Mouse (Mus musculus) heart, embryonic 16.5 days (tissue): ENCODE measurements around the gene Dact3. TPM values are rescaled to one million over a fixed set of nuclear protein-coding genes. Genes with fewer than 3 reads are reported as not detected.
A peak's percentile ranks its signal among the peaks of the same experiment; 100 is the strongest.

ENCODE experiments used
- ATAC-seq: fragments of 200-750 bp; cut with Nextera tagmentation; replicated peaks from 2 replicates; pipeline ENCODE4 v1.8.0; 2017; ENCODE audit warnings: moderate number of reproducible peaks; ENCODE audit not compliant: insufficient read depth, low FRiP score; ENCODE audit errors: extremely low read depth
- H3K27ac ChIP-seq: fragments of 300-500 bp; sonication (generic); 2 replicates; pipeline ENCODE4 v1.5.1; 2014; ENCODE audit warnings: mild to moderate bottlenecking, low read length, control low read depth, moderate library complexity
- H3K27me3 ChIP-seq: fragments of 300-500 bp; sonication (generic); 2 replicates; pipeline ENCODE4 v1.6.1; 2014; ENCODE audit warnings: low read length, mixed read lengths; ENCODE audit not compliant: control insufficient read depth, insufficient read depth
- H3K36me3 ChIP-seq: fragments of 300-500 bp; sonication (generic); 2 replicates; pipeline ENCODE4 v1.6.1; 2014; ENCODE audit not compliant: control insufficient read depth, insufficient read depth
- H3K4me1 ChIP-seq: fragments of 300-500 bp; sonication (generic); 2 replicates; pipeline ENCODE4 v1.6.1; 2014; ENCODE audit warnings: low read length, mixed read lengths; ENCODE audit not compliant: control insufficient read depth, insufficient read depth
- H3K4me2 ChIP-seq: fragments of 300-500 bp; sonication (generic); 2 replicates; pipeline ENCODE4 v1.6.1; 2014; ENCODE audit warnings: low read depth, mild to moderate bottlenecking, control low read depth, low read length
- H3K4me3 ChIP-seq: fragments of 300-500 bp; sonication (generic); 2 replicates; pipeline ENCODE4 v1.5.1; 2014; ENCODE audit warnings: mild to moderate bottlenecking, control low read depth, low read length
- H3K9ac ChIP-seq: fragments of 300-500 bp; sonication (generic); 2 replicates; pipeline ENCODE4 v1.6.1; 2014; ENCODE audit warnings: low read length, control low read depth
- H3K9me3 ChIP-seq: fragments of 300-500 bp; sonication (generic); replicated peaks from 2 replicates; pipeline ENCODE4 v1.6.1; 2016; ENCODE audit warnings: low read length; ENCODE audit not compliant: control insufficient read depth
- WGBS: fragments of 180-500 bp; shearing (Covaris S2); extraction: QIAGEN DNeasy Blood & Tissue Kit; methylation state at CpG from one replicate; pipeline ENCODE4 v1.1.7; 2014; 5-methylcytosine and 5-hydroxymethylcytosine counted together
- polyA plus RNA-seq: library from polyadenylated mRNA; unstranded; fragments of >200 nt; fragmentation: Nextera tagmentation; extraction: Ambion mirVana; gene quantifications from 2 replicates; pipeline ENCODE4 v1.2.1, GENCODE M21; 2015

Dact3 gene
- polyA plus RNA-seq, 1 experiment from 2014 or later: 2.8 TPM

DNA sequence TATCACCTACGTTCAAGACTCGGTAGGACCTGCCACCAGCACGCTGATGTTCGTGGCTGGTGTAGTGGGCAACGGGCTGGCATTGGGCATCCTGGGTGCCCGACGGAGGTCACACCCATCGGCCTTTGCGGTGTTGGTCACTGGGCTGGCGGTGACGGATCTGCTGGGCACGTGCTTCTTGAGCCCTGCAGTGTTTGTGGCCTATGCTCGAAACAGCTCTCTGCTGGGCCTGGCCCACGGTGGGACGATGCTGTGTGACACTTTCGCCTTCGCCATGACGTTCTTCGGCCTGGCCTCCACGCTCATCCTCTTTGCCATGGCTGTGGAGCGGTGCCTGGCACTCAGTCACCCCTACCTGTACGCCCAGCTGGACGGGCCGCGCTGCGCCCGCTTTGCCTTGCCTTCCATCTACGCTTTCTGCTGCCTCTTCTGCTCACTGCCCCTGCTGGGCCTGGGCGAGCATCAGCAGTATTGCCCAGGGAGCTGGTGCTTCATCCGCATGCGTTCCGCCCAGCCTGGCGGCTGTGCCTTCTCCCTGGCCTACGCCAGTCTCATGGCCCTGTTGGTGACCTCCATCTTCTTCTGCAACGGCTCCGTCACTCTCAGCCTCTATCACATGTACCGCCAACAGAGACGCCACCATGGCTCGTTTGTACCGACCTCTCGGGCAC lies 31.9 kb downstream of the Dact3 start:
- peaks cover 25% of the 10 kb centered on the region for H3K27me3 ChIP-seq
- H3K4me2 ChIP-seq: no peak overlapping the region; the same call in 1 of the 2 replicates
- WGBS: 87% methylated on average over 41 of the region's 41 CpGs
- no peak overlapping the region for H3K4me3 ChIP-seq
- no peak overlapping the region for H3K27ac ChIP-seq
- no peaks in the 10 kb centered on the region for H3K9me3 ChIP-seq
- peaks cover 45% of the 10 kb centered on the region for H3K4me1 ChIP-seq
- no peaks in the 10 kb centered on the region for H3K36me3 ChIP-seq
- ATAC-seq: no peak
- H3K9ac ChIP-seq: peak overlapping the region; percentile 20; the same call in 1 of the 2 replicates

GRCm38 (mm10) chr7:16907842-16908241 lies 32.7 kb downstream of the Dact3 start:
- 0 out of 2 replicates have a peak, but pooled peaks have one; percentile 29 for ATAC-seq
- Histone ChIP-seq H3K9ac (0 out of 2 replicates have a peak overlapping the region, but pooled peaks have one; percentile 10), H3K27ac (no peak overlapping the region), H3K4me3 (peak overlapping the region; percentile 15; the same call in 1 of the 2 replicates), H3K4me2 (peak overlapping the region; percentile 34; the same call in 1 of the 2 replicates), H3K36me3 (no peaks in the 10 kb centered on the region), H3K27me3 (peaks cover 26% of the 10 kb centered on the region), H3K4me1 (peaks cover 45% of the 10 kb centered on the region), H3K9me3 (no peaks in the 10 kb centered on the region)
- WGBS: 7% methylated on average over 7 of the region's 7 CpGs

DNA sequence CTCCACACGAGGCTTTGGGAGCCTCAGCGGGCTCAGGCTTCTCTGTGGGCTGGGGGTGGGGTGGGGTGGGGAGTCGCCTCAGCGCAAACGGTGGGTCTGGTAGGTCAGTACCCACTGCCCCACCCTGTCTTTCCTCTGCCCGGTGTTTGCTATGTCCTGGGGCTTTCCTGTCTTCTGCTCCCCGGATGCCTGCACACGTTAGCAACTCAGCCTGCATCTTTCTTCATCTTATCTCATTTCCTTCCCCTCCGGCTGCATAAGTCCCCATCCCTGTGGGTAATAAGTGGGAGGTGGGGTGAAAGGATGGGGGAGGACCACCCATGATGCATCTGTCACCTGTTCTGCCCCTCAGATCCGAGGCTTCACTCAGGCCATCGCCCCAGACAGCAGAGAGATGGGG lies 33.2 kb downstream of the Dact3 start:
- WGBS: 13% methylated on average over 11 of the region's 11 CpGs
- H3K4me1 ChIP-seq: peaks cover 45% of the 10 kb centered on the region
- H3K36me3 ChIP-seq: no peaks in the 10 kb centered on the region
- H3K4me3 ChIP-seq: peak overlapping the region; percentile 7; the same call in 1 of the 2 replicates
- H3K4me2 ChIP-seq: peak overlapping the region; percentile 34
- no peak overlapping the region for H3K27ac ChIP-seq
- H3K9me3 ChIP-seq: no peaks in the 10 kb centered on the region
- H3K27me3 ChIP-seq: peaks cover 27% of the 10 kb centered on the region
- ATAC-seq: no peak
- 0 out of 2 replicates have a peak overlapping the region, but pooled peaks have one; percentile 10 for H3K9ac ChIP-seq

GRCm38 (mm10) chr7:16908859-16909258 lies 33.7 kb downstream of the Dact3 start:
- H3K4me1 ChIP-seq: peaks cover 44% of the 10 kb centered on the region
- H3K9me3 ChIP-seq: no peaks in the 10 kb centered on the region
- H3K4me2 ChIP-seq: no peak overlapping the region
- 40% methylated on average over 11 of the region's 11 CpGs for WGBS
- no peaks in the 10 kb centered on the region for H3K36me3 ChIP-seq
- no peak overlapping the region for H3K4me3 ChIP-seq
- H3K27me3 ChIP-seq: peaks cover 26% of the 10 kb centered on the region
- ATAC-seq: no peak
- no peak overlapping the region for H3K9ac ChIP-seq
- no peak overlapping the region for H3K27ac ChIP-seq

DNA sequence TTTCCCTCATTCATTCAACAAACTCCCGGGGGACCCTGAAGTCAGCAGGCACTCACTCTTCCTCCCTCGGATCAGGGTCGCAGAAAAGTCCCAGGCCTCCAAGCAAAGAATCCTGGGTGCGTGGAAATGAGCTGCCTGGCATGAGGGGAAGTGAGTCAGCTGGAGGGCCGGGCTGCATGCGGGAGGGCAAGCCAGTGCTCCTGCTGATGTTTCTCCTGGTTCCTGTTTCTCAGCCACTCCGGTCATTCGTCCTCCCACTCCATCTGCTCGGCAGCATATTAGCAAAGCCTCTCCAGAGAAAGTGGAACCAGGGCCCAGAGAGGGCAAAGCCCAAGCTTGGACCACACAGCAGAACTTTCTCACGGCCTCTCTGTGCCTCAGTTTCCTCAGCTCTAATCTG lies 34.8 kb downstream of the Dact3 start:
- no peak overlapping the region for H3K4me2 ChIP-seq
- H3K4me3 ChIP-seq: no peak overlapping the region
- no peak overlapping the region for H3K27ac ChIP-seq
- no peak for ATAC-seq
- H3K36me3 ChIP-seq: peaks cover 8% of the 10 kb centered on the region
- WGBS: 38% methylated on average over 10 of the region's 10 CpGs
- no peak overlapping the region for H3K9ac ChIP-seq
- no peaks in the 10 kb centered on the region for H3K9me3 ChIP-seq
- peaks cover 21% of the 10 kb centered on the region; the same call in 1 of the 2 replicates for H3K27me3 ChIP-seq
- peaks cover 41% of the 10 kb centered on the region for H3K4me1 ChIP-seq

DNA sequence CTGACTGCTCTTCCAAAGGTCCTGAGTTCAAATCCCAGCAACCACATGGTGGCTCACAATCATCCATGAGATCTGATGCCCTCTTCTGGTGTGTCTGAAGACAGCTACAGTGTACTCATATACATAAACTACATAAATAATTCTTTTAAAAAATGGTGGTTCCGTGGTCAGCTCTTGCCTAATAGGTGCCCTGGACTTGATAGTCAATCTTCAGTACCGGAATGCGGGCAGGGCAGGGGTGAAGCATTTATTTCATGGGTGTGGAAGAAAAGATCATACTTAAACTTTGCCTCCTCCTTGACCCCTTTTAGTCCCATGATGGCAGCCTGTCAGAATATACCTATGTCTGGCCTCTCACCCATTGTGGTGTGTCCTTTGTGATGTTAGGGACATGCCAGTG lies 36.8 kb downstream of the Dact3 start:
- Histone ChIP-seq H3K27ac (no peak overlapping the region), H3K4me2 (no peak overlapping the region), H3K36me3 (peaks cover 26% of the 10 kb centered on the region), H3K27me3 (peaks cover 11% of the 10 kb centered on the region; the same call in 1 of the 2 replicates), H3K9me3 (no peaks in the 10 kb centered on the region), H3K9ac (no peak overlapping the region), H3K4me3 (no peak overlapping the region), H3K4me1 (peaks cover 32% of the 10 kb centered on the region)
- ATAC-seq: no peak
- WGBS: 90% methylated on average over 3 of the region's 3 CpGs

- H3K9ac ChIP-seq: no peak overlapping the region
- H3K27ac ChIP-seq: no peak overlapping the region
- peaks cover 31% of the 10 kb centered on the region for H3K36me3 ChIP-seq
- no peaks in the 10 kb centered on the region for H3K9me3 ChIP-seq
- ATAC-seq: no peak
- peaks cover 7% of the 10 kb centered on the region; the same call in 1 of the 2 replicates for H3K27me3 ChIP-seq
- WGBS: 80% methylated on average over 6 of the region's 6 CpGs
- H3K4me2 ChIP-seq: no peak overlapping the region
- H3K4me3 ChIP-seq: no peak overlapping the region
- H3K4me1 ChIP-seq: peaks cover 33% of the 10 kb centered on the region
Measured at GRCm38 (mm10) chr7:16912360-16912759, 37.2 kb downstream of the Dact3 start.

GRCm38 (mm10) chr7:16913806-16914452 lies 38.8 kb downstream of the Dact3 start:
- WGBS: 34% methylated on average over 10 of the region's 10 CpGs
- peaks cover 7% of the 10 kb centered on the region; the same call in 1 of the 2 replicates for H3K27me3 ChIP-seq
- peaks cover 44% of the 10 kb centered on the region for H3K36me3 ChIP-seq
- H3K4me2 ChIP-seq: no peak overlapping the region
- no peak overlapping the region for H3K9ac ChIP-seq
- peaks cover 19% of the 10 kb centered on the region for H3K4me1 ChIP-seq
- ATAC-seq: peak; percentile 38
- no peak overlapping the region for H3K4me3 ChIP-seq
- no peaks in the 10 kb centered on the region for H3K9me3 ChIP-seq
- H3K27ac ChIP-seq: no peak overlapping the region
